Mouse (Mus musculus): ENCODE results near the gene Gstp1.
"Not testable (repeated sequence)": the region's sequence is repeated elsewhere in the genome, so short reads cannot be mapped to it uniquely, and the experiment has no call there.

The Gstp1 gene

DNA sequence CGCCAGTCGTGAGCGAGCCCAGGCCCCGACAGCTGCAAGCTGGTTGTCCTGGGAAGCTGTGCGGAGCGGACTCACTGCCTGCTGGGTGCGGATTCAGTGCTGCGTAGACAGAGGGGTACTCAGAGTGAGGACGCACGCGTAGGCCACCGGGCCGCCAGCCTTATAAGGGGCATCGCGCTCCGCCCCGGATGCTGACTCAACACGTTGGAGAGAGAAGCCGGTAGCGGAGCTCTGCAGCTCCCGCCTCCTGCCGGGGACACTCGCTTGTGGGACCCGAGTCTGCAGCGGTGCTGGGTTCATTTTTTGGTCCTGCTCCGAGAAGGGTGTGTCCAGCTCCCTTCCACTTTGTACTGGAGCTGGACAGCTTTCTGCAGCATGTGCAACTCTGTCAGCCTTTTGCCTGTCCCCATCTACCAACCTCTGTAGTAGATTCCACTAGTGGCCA is at the start of gene Gstp1:
Gstp1 (minus strand) TSS at position 198 of the 445 bp plus-strand sequence.
- DNase-seq: peak; percentile 82 to 86

DNA sequence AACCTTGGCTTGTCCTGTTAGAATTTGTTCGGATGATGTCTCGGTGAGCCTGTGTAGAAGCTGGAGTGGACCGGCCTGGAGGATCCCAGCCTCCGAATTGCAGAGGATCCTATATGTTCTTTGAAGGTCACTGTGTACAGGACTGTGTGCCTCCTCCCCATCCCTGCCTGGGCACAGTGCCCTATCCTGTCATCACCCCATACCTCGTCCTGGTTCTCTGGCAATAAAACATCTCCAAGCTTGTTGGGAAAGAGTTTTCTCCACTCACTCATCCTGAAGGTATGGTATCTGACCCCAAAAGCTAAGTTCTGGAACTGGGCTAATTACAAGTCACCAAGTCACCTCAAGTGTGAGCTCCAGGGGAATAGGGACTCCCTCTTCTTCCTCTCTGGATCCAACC is 49.3 kb upstream of the Gstp1 start:
- DNase-seq: peak in 1 of 2 experiments; percentile 16

- DNase-seq: no peak
Measured at GRCm38 (mm10) chr19:4086156-4086555, 48.4 kb upstream of the Gstp1 start.

DNA sequence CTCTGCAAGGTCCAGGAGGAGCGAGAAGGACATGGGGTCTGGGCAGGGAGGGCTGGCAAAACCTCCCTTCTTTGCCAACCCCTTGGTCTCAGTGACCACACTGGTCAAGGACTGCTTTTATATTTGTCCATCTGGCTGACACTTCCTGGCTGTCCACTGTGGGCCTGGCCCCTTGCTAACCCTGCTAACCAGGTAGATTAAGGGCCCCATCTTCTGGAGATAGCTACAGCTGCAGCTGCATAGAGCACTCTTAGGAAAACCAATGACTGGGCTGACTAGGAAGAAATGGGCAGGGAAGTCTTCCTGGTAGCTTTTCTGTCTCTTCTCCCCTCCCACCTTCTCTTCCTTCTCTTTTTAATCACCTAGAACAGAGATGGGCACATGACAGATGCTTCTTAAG is 47.2 kb upstream of the Gstp1 start:
- DNase-seq: peak in 1 of 2 experiments; percentile 27

DNA sequence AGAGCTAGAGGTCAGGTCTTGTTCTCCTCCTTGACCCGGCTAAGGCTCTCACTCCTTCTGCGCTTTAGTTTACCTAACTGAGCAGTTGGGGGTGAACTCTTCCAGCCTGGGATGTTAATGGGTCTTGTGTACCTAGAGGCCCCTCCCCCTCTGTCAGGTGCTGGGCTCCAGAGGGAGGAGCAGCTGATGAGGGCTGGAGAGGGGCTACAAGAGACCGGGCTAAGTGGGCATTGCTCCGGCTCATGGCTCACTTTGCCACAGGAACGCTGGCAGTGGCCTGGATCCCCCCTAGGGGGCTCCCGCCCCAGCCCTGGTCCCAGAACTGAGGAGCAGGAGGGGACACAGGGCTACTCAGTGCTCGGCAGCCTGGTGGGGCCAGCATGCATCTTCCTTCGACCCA is 46.0 kb upstream of the Gstp1 start:
- no peak for DNase-seq

DNA sequence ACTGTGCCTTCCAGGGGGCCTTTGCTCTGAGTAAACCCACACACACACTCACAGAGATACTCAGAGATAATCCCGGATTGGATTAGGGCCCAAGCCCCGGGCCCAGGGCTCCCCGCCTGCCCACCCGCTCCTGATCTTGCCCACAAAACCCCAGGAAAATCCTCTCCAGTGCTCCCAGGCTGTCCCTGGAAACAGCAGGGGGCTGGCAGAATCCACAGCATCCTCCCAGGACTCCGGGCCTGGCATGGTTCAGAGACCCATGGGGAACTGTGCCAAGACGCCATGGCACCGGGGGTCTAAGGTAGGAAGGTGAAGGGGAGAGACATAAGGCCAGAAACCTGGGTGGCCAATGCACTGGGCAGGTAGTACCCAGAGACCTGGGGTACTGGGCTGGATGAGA is 45.5 kb upstream of the Gstp1 start:
- peak in 1 of 2 experiments; percentile 44 for DNase-seq

DNA sequence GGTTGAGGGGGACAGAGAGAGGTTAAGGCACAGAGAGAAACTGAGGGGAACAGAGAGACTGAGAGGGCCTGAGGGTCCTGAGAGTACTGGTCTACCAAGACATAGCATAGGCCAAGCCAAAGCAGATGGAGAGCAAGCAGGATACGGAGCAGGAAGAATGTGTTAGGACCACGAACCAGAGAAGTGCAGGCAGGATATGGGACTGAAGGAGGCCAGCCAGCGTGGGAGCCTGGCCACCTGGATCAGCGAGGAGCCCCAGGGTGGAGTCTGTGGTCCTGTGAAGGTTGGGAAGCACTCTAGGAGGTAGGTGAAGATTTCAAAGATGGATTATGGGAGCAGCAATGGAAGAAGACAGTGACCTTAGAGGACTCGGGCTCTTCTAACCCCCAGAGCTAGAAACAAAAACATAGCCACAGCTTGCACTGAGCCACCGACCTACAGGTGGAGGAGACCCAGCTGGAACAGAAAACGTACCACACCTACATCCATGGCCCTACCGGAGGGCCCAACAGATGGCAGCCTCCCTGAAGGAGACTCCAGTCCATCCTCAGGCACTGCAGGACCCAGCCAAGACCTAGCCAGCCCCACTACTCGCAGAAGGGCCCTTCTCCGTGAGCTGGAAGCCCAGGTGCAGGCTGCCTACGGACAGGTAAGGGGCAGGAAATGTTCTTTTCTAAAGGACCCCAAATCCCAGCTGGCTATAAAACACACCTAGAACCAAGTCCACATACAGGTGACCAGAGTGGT is 44.6 kb upstream of the Gstp1 start:
- peak in 1 of 2 experiments; percentile 44 for DNase-seq

- DNase-seq: no peak
Measured at GRCm38 (mm10) chr19:4081394-4081793, 43.6 kb upstream of the Gstp1 start, which contains the start of gene Cabp2. Cabp2 (plus strand) TSS chr19:4081578.

GRCm38 (mm10) chr19:4080511-4081009 is 42.8 kb upstream of the Gstp1 start:
- DNase-seq: peak; percentile 85 to 90

DNA sequence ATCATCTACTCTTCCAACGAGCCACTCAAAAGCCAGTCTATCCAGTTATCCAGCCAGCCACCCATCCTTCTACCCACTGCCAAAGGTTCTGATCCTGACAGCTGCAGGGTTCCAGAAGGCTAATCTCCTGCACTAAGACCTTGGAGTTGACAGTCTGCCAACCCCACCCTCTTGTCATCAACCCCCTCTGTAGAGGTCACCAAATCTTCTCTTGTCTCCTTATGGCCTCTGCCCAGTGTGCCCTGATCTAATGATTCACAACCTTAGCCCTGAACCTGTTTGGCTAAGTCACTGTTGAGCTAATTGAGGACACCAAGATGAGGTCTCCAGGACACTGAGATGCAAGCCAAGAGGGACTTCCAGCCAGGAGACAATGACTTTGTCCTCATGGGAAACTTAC is 41.8 kb upstream of the Gstp1 start:
- DNase-seq: no peak

GRCm38 (mm10) chr19:4075531-4075930 is 37.7 kb upstream of the Gstp1 start:
- DNase-seq: no peak

GRCm38 (mm10) chr19:4072706-4073424 is 35.1 kb upstream of the Gstp1 start:
- DNase-seq: no peak

DNA sequence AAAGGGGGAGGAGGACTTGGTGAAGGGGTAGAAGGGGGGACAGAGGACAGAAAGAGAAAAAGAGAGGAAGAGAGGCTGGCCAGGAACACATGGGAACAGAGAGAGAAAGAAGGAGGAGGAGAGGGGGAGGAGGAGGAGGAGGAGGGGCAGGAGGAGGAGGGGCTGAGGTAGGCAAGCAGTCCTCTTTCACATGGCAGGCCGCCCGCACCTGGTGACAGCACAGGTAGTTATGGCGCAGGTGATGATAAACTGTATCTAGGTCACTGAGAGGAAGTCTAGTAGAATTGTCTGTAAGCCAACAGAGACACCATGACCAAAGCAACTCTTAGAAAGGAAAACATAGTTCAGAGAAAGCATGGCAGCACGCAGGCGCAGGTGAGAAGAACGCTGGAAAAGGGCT is 33.6 kb upstream of the Gstp1 start:
- peak; percentile 45 to 48 for DNase-seq

DNA sequence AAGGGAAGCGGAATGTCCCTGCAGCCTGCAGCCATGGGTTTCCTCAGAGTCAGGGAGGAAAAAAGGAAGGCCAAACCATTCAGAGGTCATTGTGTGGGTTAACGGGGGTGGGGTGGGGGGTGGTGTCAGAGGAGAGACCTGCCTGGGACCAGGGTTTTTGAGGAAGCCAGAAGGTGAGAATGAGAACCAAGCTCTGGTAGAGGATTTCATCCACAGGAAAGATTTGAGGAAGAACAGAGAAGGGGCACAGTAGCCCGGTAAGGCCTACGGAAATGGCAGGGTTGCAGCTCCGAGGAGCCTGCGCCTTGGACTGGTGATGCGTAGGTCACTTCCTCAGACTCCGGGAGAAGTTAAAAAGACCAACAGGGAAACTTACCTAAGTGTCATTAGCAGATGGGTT is 33.0 kb upstream of the Gstp1 start:
- DNase-seq: no peak

DNA sequence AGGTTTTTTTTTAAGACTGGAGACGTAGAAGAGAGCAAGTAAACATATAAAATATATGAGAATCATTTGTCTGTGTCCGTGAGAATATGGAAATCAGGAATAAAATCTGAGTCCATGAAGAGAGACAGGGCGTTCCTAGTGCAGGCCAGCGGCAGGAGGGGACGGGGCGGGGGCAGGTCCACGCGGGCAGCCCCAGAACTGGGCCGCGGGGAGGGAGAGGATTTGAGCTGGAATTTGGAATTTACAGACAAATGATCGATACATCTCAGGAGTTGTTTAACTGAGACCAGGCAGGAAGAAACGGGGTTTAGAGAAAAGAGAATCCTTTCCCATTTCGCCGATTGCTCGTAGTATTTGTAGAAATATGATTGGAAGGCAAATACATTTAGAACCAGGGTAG is 32.5 kb upstream of the Gstp1 start:
- no peak for DNase-seq

GRCm38 (mm10) chr19:4068717-4069410 is 31.1 kb upstream of the Gstp1 start:
- no peak for DNase-seq

- DNase-seq: not testable (repeated sequence)
Measured at GRCm38 (mm10) chr19:4068242-4068641, 30.5 kb upstream of the Gstp1 start.

DNA sequence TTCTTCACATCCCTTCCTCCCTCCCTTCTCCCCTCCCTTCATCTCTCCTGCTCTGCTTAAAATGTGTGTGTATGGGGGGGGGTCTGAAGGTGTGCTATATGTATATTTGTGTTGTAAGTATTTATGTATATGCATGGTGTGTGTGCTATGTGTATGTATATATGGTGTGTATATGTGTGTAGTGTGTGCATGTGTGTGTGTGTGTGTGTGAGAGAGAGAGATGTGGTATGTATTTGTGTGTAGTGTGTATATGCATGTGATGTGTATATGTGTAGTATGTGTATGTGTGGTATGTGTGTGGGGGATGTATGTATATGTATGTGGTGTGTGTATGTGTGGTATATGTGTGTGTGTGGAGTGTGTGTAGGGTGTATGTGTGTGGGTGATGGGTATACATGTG is 29.1 kb upstream of the Gstp1 start:
- no peak for DNase-seq

DNA sequence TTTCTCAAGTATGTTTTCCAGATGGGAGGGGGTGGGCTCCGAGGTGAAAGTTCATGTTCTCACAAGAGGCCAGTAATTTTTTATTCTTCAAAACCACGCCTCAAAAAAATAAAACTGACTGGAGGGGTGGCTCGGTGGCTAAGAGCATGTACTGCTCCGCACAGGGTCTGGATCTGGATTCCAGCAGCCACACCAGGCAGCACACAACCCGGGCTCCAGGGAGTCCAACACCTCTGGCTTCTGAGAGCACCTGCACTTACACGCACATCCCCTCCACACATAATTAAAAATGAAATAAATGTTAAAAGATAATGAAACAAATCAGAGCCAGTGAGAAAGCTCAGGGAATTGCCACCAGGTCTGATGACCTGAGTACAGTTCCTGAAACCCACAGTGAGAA is 28.5 kb upstream of the Gstp1 start:
- DNase-seq: no peak

- DNase-seq: not testable (repeated sequence)
Measured at GRCm38 (mm10) chr19:4064501-4064900, 26.7 kb upstream of the Gstp1 start.

DNA sequence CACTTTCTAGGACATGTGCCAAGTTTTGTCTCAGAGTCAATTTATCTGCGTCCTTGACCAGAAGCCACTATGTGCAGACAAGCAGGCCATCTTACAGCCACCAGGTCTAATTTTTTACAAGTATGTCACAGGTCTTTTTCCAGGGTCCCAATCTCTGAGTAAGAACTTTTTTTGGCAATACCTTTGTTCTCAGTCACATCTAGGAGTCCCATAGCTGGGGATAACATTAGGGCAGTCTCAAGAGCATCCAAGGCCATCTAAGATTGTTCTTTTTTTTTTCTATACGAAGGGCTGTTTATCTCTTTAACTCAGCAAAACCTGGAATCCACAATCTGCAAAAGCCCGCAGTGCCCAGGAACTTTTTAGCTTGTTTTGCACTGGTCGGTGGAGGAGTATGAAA is 25.6 kb upstream of the Gstp1 start:
- DNase-seq: not testable (repeated sequence)

- DNase-seq: no peak
Measured at GRCm38 (mm10) chr19:4060899-4061465, 23.2 kb upstream of the Gstp1 start.

All from cerebellum, adult 18-20 months (tissue).